Mouse (Mus musculus) bone marrow, adult 2 months (tissue): ENCODE results near the gene Cpa2.

ENCODE experiments used
- CTCF ChIP-seq: fragments of 200-500 bp; IDR thresholded peaks from 2 replicates; pipeline ENCODE4 v1.5.1; 2011; ENCODE audit warnings: low read length, control low read depth; ENCODE audit not compliant: control insufficient read depth, insufficient read depth
- POLR2A ChIP-seq: fragments of 200-500 bp; IDR thresholded peaks from 2 replicates; pipeline ENCODE4 v1.6.1; 2011; ENCODE audit warnings: low read depth, mild to moderate bottlenecking, control low read depth, low read length, borderline replicate concordance; ENCODE audit not compliant: control insufficient read depth

- no peak for TF ChIP-seq POLR2A
- TF ChIP-seq CTCF = no peak
Observed at GRCm38 (mm10) chr6:30551193-30551515, 9.8 kb downstream of the Cpa2 start.
